Mouse (Mus musculus) heart, adult 10 weeks (tissue): ENCODE data around the gene Naxe. TPM values are rescaled to one million over a fixed set of nuclear protein-coding genes. Genes with fewer than 3 reads are reported as not detected.

ENCODE experiments used
- polyA plus RNA-seq: library from polyadenylated mRNA; stranded (reverse); fragments of 350-450 nt; fragmentation: Illumina TruSeq; extraction: RNeasy Lipid Tissue Mini Kit (QIAGEN cat#74804); gene quantifications from one replicate; pipeline ENCODE4 v1.2.3, GENCODE M21; 2014; ENCODE audit warnings: low read depth, low replicate concordance

The Naxe gene
- polyA plus RNA-seq, result 88.9 TPM

DNA sequence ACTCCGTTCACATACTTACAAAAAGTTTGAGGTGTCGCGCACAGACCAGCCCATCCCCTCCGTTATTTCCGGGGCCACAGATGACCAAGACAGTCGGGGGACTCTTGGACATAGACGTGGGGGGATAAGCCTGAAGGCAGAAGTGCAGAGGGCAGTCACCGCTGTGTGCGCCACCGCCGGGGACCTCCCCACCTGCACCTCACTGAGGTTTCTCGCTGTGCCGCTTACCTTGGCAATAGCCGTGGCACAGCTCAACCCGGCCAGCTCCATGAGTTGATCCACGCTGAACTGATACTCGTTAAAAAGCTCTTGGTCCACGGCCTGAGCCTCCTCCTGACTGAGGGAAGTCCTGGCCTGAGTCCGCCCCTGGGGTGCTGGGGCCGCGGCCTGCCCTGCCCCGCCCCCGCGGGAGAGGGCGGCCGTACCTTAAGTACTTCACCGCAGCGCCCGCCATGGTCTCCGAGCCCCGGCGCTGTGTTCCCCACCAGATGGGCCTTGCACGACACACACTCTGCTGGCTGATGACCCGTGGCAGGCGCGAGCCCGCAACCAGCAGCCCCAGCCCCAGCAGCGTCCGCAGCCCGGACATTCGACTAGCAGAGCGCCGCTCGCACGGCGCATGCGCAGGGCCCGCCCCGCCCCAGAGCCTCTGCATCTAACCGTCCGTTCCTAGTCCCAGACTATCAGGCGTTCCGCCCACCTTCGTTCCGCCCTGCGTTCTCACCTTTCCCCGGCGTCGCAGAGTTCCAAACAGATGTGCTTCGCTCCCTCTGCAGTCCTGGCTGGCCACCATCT lies at the start of gene Naxe:
TSS of gene Naxe (minus strand) at position 594 of the 795 bp plus-strand sequence.

DNA sequence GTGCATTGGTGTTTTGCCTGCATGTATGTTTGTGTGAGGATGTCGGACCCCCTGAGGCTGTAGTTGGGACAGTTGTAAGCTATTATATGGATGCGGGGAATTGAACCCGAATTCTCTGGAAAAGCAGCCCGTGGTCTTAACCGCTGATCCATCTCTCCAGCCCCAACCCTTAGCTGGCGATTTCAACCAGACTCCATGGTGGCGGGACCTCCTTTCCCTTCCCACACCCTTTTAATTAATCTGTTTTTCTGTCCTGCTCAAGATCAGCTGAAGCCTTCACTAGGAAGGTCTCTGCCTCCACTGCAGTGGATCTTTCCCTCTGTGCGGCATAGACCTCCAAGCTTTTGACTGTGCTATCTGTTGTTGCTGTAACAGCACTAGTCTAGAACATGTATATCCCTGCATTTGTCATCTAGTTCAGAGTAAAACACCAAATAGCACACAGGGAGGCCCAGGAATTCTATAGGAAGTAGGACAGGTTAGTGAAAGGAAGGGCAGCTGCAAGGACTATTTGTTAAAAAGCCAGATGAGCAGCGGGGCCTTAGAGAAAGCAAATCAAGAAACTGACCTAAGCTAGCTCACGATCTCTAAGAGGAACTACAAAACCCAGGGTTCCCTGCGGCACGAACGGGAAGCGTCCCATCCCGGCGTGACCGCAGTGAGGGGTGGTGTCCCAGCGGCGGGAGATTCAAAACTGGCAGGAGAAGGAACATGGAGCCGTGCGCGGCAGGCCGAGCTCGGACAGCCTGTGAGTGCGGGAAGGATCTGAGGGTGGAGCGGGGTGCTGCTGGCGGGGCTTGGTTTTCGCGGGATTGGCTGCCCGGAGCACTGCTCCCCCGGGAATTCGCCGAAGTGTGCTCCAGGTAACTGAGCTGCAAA lies 23.3 kb upstream of the Naxe start, which contains the start of gene Iqgap3:
TSS of gene Iqgap3 (plus strand) at position 627 of the 879 bp plus-strand sequence.

DNA sequence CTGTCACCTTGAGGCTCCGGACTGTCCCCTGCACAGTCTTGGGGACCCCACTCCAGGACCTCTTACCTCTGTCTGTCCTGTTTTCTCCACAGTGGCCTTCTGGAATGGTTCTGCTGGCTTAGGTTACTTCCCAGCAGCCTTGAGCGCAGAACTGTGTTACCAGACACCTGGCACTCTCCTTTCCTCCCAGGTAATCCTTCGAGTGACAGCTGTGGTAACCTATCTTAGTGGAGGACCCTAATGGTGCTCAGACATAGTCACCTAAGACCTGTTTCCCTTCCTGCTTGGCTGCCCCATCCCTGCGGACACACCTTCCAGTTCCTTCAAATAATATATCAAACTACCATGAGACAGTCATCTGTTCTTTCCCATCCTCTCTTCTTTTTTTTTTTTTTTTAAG lies 19.9 kb upstream of the Naxe start, which contains the start of gene Ttc24:
TSS of gene Ttc24 (minus strand) at position 101 of the 400 bp plus-strand sequence.

DNA sequence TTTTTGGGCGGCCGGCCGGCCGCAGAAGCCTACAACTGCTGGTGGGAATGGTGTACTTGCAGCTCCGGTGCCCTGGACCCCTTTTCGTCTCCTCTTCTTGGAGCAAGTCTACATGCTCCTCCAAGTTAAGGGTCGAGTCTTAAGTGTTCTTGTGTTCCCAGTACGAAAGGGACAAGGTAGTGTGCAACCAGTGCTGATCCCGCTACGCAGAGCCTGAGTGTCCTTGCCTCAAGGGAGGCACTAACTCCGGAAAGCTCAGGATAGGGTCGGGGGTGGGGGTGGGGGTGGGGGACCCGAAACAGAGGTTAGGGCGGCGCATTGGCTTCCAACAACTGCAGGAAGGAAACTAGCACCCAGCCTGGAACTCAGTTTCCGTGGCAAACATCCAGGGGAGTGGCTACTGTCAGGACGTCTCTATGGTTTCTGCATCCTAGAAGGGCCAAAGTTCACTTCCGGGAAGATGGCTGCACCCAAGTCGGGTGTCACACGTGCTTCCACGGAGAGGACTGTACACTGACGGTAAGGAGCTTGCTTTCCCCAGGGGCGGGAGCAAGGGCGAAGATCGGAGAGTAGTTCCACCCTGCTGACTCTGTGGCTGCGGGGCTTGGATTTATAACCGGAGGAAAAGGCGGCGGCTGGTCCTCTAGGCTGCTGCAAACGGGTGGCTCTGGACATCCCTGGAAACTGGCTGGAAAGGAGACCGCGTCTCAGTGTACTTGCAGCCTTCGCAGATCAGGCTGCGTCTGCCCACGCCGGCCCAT lies 15.5 kb downstream of the Naxe start, which contains the start of gene Gpatch4:
TSS of gene Gpatch4 (plus strand) at position 448 of the 761 bp plus-strand sequence.

DNA sequence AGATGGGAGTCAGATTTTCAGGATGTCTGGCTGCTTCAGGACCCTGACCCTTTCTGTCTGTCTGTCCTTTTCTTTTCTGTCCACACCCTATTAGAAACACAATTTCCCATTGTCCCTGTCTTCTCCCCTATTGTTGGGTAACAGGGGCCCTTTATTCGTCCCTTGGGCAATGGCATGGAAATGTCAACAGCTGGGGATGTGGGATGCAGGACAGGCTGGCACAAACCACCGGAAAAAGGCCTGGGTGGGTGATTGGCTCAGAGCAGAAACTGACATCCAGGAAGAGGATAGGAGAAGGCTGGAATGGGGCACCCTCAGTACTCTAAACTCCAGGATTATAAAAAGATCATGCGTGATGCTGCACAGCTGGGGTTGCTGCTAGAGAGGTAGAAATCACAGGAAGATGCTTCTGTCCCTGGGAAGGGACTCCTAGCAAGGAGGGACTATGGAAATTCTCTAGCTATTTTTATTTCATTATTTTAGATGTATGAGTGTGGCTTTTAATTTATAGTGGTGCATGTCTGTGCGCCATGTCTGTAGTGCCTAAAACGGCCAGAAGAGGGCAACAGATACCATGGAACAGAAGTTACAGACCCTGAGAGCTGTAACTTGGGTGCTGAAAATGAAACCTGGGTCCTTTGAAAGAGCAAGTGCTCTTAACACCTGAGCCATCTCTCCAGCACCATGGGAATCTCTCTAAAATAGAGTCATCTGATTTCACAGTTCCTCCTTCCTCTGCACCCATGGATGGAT lies 30.7 kb downstream of the Naxe start, which contains the start of gene Hapln2:
TSS of gene Hapln2 (minus strand) at position 150 of the 753 bp plus-strand sequence.

Other genes starting within 250 kb of the Naxe start
- gene Pear1, start 234.2 kb downstream of the Naxe start, polyA plus RNA-seq, result 18.5 TPM
- gene Sh2d2a, start 211.7 kb downstream of the Naxe start, polyA plus RNA-seq, result 0.18 TPM
- 34.4 TPM for gene Prcc, start 172.9 kb downstream of the Naxe start, polyA plus RNA-seq
- gene Hdgf, start 152.2 kb downstream of the Naxe start, polyA plus RNA-seq, result 135 TPM
- 110 TPM for gene Mrpl24, start 139.0 kb downstream of the Naxe start, polyA plus RNA-seq
- gene Isg20l2, start 128.2 kb downstream of the Naxe start, polyA plus RNA-seq, result 11.3 TPM
- 18.8 TPM for gene Rrnad1, start 127.8 kb downstream of the Naxe start, polyA plus RNA-seq
- not detected for gene Crabp2, start 109.8 kb downstream of the Naxe start, polyA plus RNA-seq
- 19.9 TPM for gene Nes, start 87.4 kb downstream of the Naxe start, polyA plus RNA-seq
- not detected for gene Bcan, start 58.3 kb downstream of the Naxe start, polyA plus RNA-seq
- not detected for gene Hapln2, start 30.9 kb downstream of the Naxe start, polyA plus RNA-seq
- 19.7 TPM for gene Gpatch4, start 15.4 kb downstream of the Naxe start, polyA plus RNA-seq
- gene Ttc24, start 19.8 kb upstream of the Naxe start, polyA plus RNA-seq, result not detected
- 0.34 TPM for gene Iqgap3, start 23.5 kb upstream of the Naxe start, polyA plus RNA-seq
- gene Mef2d, start 83.9 kb upstream of the Naxe start, polyA plus RNA-seq, result 107 TPM
- gene Rhbg, start 196.2 kb upstream of the Naxe start, polyA plus RNA-seq, result not detected
- gene Gm38392, start 228.7 kb upstream of the Naxe start, polyA plus RNA-seq, result not detected
- gene Tsacc, start 238.5 kb upstream of the Naxe start, polyA plus RNA-seq, result 11.3 TPM
- gene Cct3, start 238.6 kb upstream of the Naxe start, polyA plus RNA-seq, result 153 TPM